Mouse (Mus musculus) olfactory bulb, adult 2 months (tissue): ENCODE results near the gene Dact3.

Source experiments
- CTCF ChIP-seq: fragments of 200-500 bp; IDR thresholded peaks from 2 replicates; pipeline ENCODE4 v1.5.1; 2012; ENCODE audit warnings: low read depth, mild to moderate bottlenecking, low read length, moderate library complexity; ENCODE audit not compliant: insufficient read depth
- POLR2A ChIP-seq: fragments of 200-500 bp; IDR thresholded peaks from 2 replicates; pipeline ENCODE4 v1.6.1; 2012; ENCODE audit warnings: mild to moderate bottlenecking, low read depth, low read length, moderate library complexity; ENCODE audit not compliant: insufficient read depth

DNA sequence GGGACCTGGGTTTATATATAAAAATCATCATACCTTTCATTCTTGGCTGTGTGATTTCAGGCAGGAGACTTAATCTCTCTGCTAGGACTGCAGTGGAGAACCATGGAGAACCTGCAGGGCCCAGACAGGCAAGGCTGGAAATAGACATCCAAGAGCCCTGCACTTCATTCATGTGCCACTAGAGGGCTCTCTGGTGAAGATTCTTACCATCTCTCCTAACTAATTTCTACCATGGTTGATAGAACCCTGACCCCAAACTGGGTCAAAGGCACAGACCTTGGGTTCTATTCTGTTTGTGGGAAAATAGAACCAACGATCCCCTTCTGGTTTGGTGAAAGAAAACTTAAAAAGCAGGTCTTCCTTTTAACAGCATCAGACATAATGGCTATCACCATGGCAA, 55.7 kb downstream of the Dact3 start:
- TF ChIP-seq POLR2A = no peak
- TF ChIP-seq CTCF = peak; percentile 19; the same call in 1 of the 2 replicates
